Comparison of ENCODE assay signal across 8 mouse cellular contexts in the genomic region with DNA sequence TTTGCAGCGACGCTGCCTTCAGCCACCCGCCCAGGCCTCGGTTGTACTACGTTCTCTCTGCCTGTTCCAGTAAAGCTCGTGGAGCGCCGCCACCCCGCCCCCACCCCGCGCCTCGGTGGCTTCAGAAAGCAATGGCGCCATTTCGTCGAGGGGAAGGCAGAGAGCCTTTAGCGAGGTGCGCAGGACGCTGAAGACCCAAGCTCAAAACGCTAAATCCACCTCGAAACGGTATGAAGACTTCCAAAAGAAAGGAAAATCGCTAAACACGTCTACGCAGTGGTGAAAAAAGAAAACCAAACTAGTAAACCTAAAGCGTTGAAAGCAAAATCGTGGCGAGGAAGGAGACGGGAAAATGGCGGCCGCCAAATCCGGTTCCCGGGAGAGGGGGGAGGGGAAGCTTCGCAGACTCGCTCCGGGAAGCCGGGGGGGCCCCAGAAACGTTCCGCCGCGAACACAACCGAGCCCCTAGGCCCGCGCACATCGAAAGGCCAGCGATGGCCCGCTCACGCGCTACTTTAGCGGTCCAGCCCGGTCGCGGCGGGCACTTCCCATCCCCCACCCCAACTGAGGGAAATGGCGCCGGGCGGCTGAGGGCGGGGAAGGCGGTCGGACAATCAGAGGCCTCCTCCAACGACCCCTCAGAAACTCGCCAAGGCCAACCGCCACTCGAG. TPM values are rescaled to one million over a fixed set of nuclear protein-coding genes. Genes with fewer than 3 reads are reported as not detected.
DNase-seq lines count a peak whose midpoint lies in the region; ATAC-seq and TF ChIP-seq lines count a peak whose summit lies in the region.

No protein-coding gene starts in this region.

- WGBS in heart, embryonic 10.5 days = under 1% methylated on average over 63 of the region's 63 CpGs
- under 1% methylated on average over 63 of the region's 63 CpGs for WGBS in kidney, embryonic 15.5 days
- under 1% methylated on average over 63 of the region's 63 CpGs for WGBS in limb, embryonic 15.5 days
- WGBS in midbrain, postnatal 0 days = under 1% methylated on average over 62 of the region's 63 CpGs

- H3K4me3 ChIP-seq in bone marrow macrophage, adult 2 months (ENCODE audit: insufficient read depth, low read length) = peak overlapping the region; percentile 90
- peak overlapping the region; percentile 88 for H3K4me3 ChIP-seq in embryonic fibroblast, embryonic 13.5 days (ENCODE audit: insufficient read depth, low read length)
- peak overlapping the region; percentile 84 for H3K4me3 ChIP-seq in heart, embryonic 10.5 days
- peak overlapping the region; percentile 84 for H3K4me3 ChIP-seq in kidney, embryonic 15.5 days (replicated peaks)
- peak overlapping the region; percentile 87 for H3K4me3 ChIP-seq in limb, embryonic 15.5 days
- peak overlapping the region; percentile 96 for H3K4me3 ChIP-seq in midbrain, postnatal 0 days (ENCODE audit: low read depth, low read length)

- DNase-seq in 416B (ENCODE audit: low read depth) = peak; percentile 86
- DNase-seq in heart, embryonic 10.5 days (ENCODE audit: low spot score) = peak; percentile 88
- peak; percentile 84 for DNase-seq in midbrain, postnatal 0 days (ENCODE audit: low spot score)
- peak; percentile 53 to 63 for DNase-seq in spleen, postnatal 14 days (ENCODE audit: low spot score in 2 of 2)

- no peaks in the 10 kb centered on the region for H3K9me3 ChIP-seq in heart, embryonic 10.5 days
- H3K9me3 ChIP-seq in kidney, embryonic 15.5 days (replicated peaks) = no peaks in the 10 kb centered on the region
- H3K9me3 ChIP-seq in limb, embryonic 15.5 days = no peaks in the 10 kb centered on the region
- H3K9me3 ChIP-seq in midbrain, postnatal 0 days (ENCODE audit: low read length) = no peaks in the 10 kb centered on the region

- peaks cover 14% of the 10 kb centered on the region for H3K4me1 ChIP-seq in bone marrow macrophage, adult 2 months (ENCODE audit: control insufficient read depth, insufficient read depth, low read length)
- peaks cover 3% of the 10 kb centered on the region; the same call in 1 of the 2 replicates for H3K4me1 ChIP-seq in embryonic fibroblast, embryonic 13.5 days (ENCODE audit: control insufficient read depth, insufficient read depth, low read length)
- peaks cover 14% of the 10 kb centered on the region; the same call in 1 of the 2 replicates for H3K4me1 ChIP-seq in heart, embryonic 10.5 days
- peaks cover 34% of the 10 kb centered on the region for H3K4me1 ChIP-seq in kidney, embryonic 15.5 days
- peaks cover 22% of the 10 kb centered on the region for H3K4me1 ChIP-seq in limb, embryonic 15.5 days
- 0 out of 2 replicates have a peak, but pooled peaks cover 6% of the 10 kb centered on the region for H3K4me1 ChIP-seq in midbrain, postnatal 0 days (ENCODE audit: insufficient read depth, low read length)

- TF ChIP-seq POLR2A in bone marrow macrophage, adult 2 months (IDR thresholded peaks at IDR 0.05; ENCODE audit: borderline replicate concordance, low read depth, low read length) = no peak
- peak; percentile 65 for TF ChIP-seq POLR2A in embryonic fibroblast, embryonic 13.5 days (IDR thresholded peaks at IDR 0.05; ENCODE audit: low read depth, low read length)

- H3K27me3 ChIP-seq in heart, embryonic 10.5 days (ENCODE audit: insufficient read depth, poor library complexity, severe bottlenecking) = no peaks in the 10 kb centered on the region
- H3K27me3 ChIP-seq in kidney, embryonic 15.5 days = no peaks in the 10 kb centered on the region
- H3K27me3 ChIP-seq in limb, embryonic 15.5 days = no peaks in the 10 kb centered on the region
- H3K27me3 ChIP-seq in midbrain, postnatal 0 days (ENCODE audit: insufficient read depth, low read length) = no peaks in the 10 kb centered on the region

- no peak for TF ChIP-seq CTCF in bone marrow macrophage, adult 2 months (IDR thresholded peaks at IDR 0.05; ENCODE audit: low read depth, low read length)
- TF ChIP-seq CTCF in embryonic fibroblast, embryonic 13.5 days (IDR thresholded peaks at IDR 0.05; ENCODE audit: borderline replicate concordance, insufficient read depth, low read length) = no peak
- no peak; the same call in 1 of the 2 replicates for TF ChIP-seq CTCF in midbrain, postnatal 0 days (IDR thresholded peaks at IDR 0.05)

- H3K9ac ChIP-seq in kidney, embryonic 15.5 days = peak overlapping the region; percentile 97
- H3K9ac ChIP-seq in limb, embryonic 15.5 days = peak overlapping the region; percentile 98
- H3K9ac ChIP-seq in midbrain, postnatal 0 days (replicated peaks; ENCODE audit: low read length, poor library complexity, severe bottlenecking) = peak overlapping the region; percentile 99

- H3K36me3 ChIP-seq in heart, embryonic 10.5 days = peaks cover 52% of the 10 kb centered on the region
- H3K36me3 ChIP-seq in kidney, embryonic 15.5 days = peaks cover 51% of the 10 kb centered on the region
- H3K36me3 ChIP-seq in limb, embryonic 15.5 days = peaks cover 26% of the 10 kb centered on the region
- H3K36me3 ChIP-seq in midbrain, postnatal 0 days (ENCODE audit: insufficient read depth, low read length) = peaks cover 7% of the 10 kb centered on the region

- ATAC-seq in kidney, embryonic 15.5 days (replicated peaks; ENCODE audit: low FRiP score) = peak; percentile 24; the same call in 1 of the 2 replicates
- ATAC-seq in limb, embryonic 15.5 days (ENCODE audit: insufficient number of reproducible peaks, low FRiP score, low TSS enrichment, low read depth) = no peak
- ATAC-seq in midbrain, postnatal 0 days (ENCODE audit: low FRiP score) = peak; percentile 47; the same call in 1 of the 2 replicates

- H3K27ac ChIP-seq in bone marrow macrophage, adult 2 months (ENCODE audit: insufficient read depth, low read depth, low read length) = peak overlapping the region; percentile 92
- H3K27ac ChIP-seq in embryonic fibroblast, embryonic 13.5 days (ENCODE audit: insufficient read depth, low read length) = peak overlapping the region; percentile 97
- H3K27ac ChIP-seq in heart, embryonic 10.5 days = peak overlapping the region; percentile 100
- H3K27ac ChIP-seq in kidney, embryonic 15.5 days = peak overlapping the region; percentile 100
- peak overlapping the region; percentile 100 for H3K27ac ChIP-seq in limb, embryonic 15.5 days
- peak overlapping the region; percentile 98 for H3K27ac ChIP-seq in midbrain, postnatal 0 days (ENCODE audit: low read depth, low read length)

- peak overlapping the region; percentile 62 for H3K4me2 ChIP-seq in kidney, embryonic 15.5 days
- H3K4me2 ChIP-seq in limb, embryonic 15.5 days = peak overlapping the region; percentile 41
- H3K4me2 ChIP-seq in midbrain, postnatal 0 days (ENCODE audit: low read depth, low read length, poor library complexity, severe bottlenecking) = peak overlapping the region; percentile 50

RNA-seq across cellular contexts. Expression of a gene that starts 0.7 kb away (rescaled TPM):
- 726 and 831 TPM in 2 replicates for polyA plus RNA-seq in bone marrow macrophage, adult 2 months (2012; ENCODE audit: insufficient read depth, insufficient read length, missing spikeins)
- polyA plus RNA-seq in embryonic fibroblast, embryonic 13.5 days (2011; ENCODE audit: insufficient read length, low read depth, missing spikeins) = 838 and 1,144 TPM in 2 replicates
- polyA plus RNA-seq in heart, embryonic 10.5 days (2016; fragmentation: Nextera tagmentation; extraction: Ambion mirVana) = 1,335 and 1,445 TPM in 2 replicates
- 2,022 and 2,214 TPM in 2 replicates for polyA plus RNA-seq in kidney, embryonic 15.5 days (2015; fragmentation: Nextera tagmentation; extraction: Ambion mirVana)
- polyA plus RNA-seq in limb, embryonic 15.5 days (2015; fragmentation: Nextera tagmentation; extraction: Ambion mirVana) = 1,549 and 1,691 TPM in 2 replicates
- total RNA-seq in midbrain, postnatal 0 days (2014; rRNA removed) = 199 and 287 TPM in 2 replicates
- polyA plus RNA-seq in midbrain, postnatal 0 days (2015; fragmentation: Nextera tagmentation; extraction: Ambion mirVana) = 659 and 746 TPM in 2 replicates

RNA-seq across cellular contexts. Expression of a gene that starts 1.1 kb away (rescaled TPM):
- polyA plus RNA-seq in bone marrow macrophage, adult 2 months (2012; ENCODE audit: insufficient read depth, insufficient read length, missing spikeins) = 107 and 108 TPM in 2 replicates
- 162 and 261 TPM in 2 replicates for polyA plus RNA-seq in embryonic fibroblast, embryonic 13.5 days (2011; ENCODE audit: insufficient read length, low read depth, missing spikeins)
- polyA plus RNA-seq in heart, embryonic 10.5 days (2016; fragmentation: Nextera tagmentation; extraction: Ambion mirVana) = 382 and 501 TPM in 2 replicates
- 476 and 547 TPM in 2 replicates for polyA plus RNA-seq in kidney, embryonic 15.5 days (2015; fragmentation: Nextera tagmentation; extraction: Ambion mirVana)
- 369 and 396 TPM in 2 replicates for polyA plus RNA-seq in limb, embryonic 15.5 days (2015; fragmentation: Nextera tagmentation; extraction: Ambion mirVana)
- total RNA-seq in midbrain, postnatal 0 days (2014; rRNA removed) = 129 and 138 TPM in 2 replicates
- polyA plus RNA-seq in midbrain, postnatal 0 days (2015; fragmentation: Nextera tagmentation; extraction: Ambion mirVana) = 485 and 535 TPM in 2 replicates

RNA-seq across cellular contexts. Expression of a gene that starts 36.6 kb away (rescaled TPM):
- polyA plus RNA-seq in bone marrow macrophage, adult 2 months (2012; ENCODE audit: insufficient read depth, insufficient read length, missing spikeins) = not detected in 2 replicates
- polyA plus RNA-seq in embryonic fibroblast, embryonic 13.5 days (2011; ENCODE audit: insufficient read length, low read depth, missing spikeins) = 0.19 and 0.45 TPM in 2 replicates
- 2.0 and 2.9 TPM in 2 replicates for polyA plus RNA-seq in heart, embryonic 10.5 days (2016; fragmentation: Nextera tagmentation; extraction: Ambion mirVana)
- polyA plus RNA-seq in kidney, embryonic 15.5 days (2015; fragmentation: Nextera tagmentation; extraction: Ambion mirVana) = 1.9 and 2.2 TPM in 2 replicates
- polyA plus RNA-seq in limb, embryonic 15.5 days (2015; fragmentation: Nextera tagmentation; extraction: Ambion mirVana) = 3.9 and 5.9 TPM in 2 replicates
- 12.6 and 12.7 TPM in 2 replicates for total RNA-seq in midbrain, postnatal 0 days (2014; rRNA removed)
- 7.3 and 8.3 TPM in 2 replicates for polyA plus RNA-seq in midbrain, postnatal 0 days (2015; fragmentation: Nextera tagmentation; extraction: Ambion mirVana)

RNA-seq across cellular contexts. Expression of a gene that starts 54.7 kb away (rescaled TPM):
- polyA plus RNA-seq in bone marrow macrophage, adult 2 months (2012; ENCODE audit: insufficient read depth, insufficient read length, missing spikeins) = 101 and 105 TPM in 2 replicates
- 25.0 and 27.5 TPM in 2 replicates for polyA plus RNA-seq in embryonic fibroblast, embryonic 13.5 days (2011; ENCODE audit: insufficient read length, low read depth, missing spikeins)
- polyA plus RNA-seq in heart, embryonic 10.5 days (2016; fragmentation: Nextera tagmentation; extraction: Ambion mirVana) = 24.5 and 24.8 TPM in 2 replicates
- 16.1 and 18.4 TPM in 2 replicates for polyA plus RNA-seq in kidney, embryonic 15.5 days (2015; fragmentation: Nextera tagmentation; extraction: Ambion mirVana)
- 10.0 and 13.0 TPM in 2 replicates for polyA plus RNA-seq in limb, embryonic 15.5 days (2015; fragmentation: Nextera tagmentation; extraction: Ambion mirVana)
- 47.7 and 55.4 TPM in 2 replicates for total RNA-seq in midbrain, postnatal 0 days (2014; rRNA removed)
- polyA plus RNA-seq in midbrain, postnatal 0 days (2015; fragmentation: Nextera tagmentation; extraction: Ambion mirVana) = 67.4 and 70.4 TPM in 2 replicates
